Mouse (Mus musculus): Measurements from ENCODE around the gene Olfr155. TPM values are rescaled to one million over a fixed set of nuclear protein-coding genes. Genes with fewer than 3 reads are reported as not detected.

Olfr155 gene
- polyA plus RNA-seq (2016; fragmentation: Nextera tagmentation; extraction: Ambion mirVana), result 0.18 TPM in 1 of 2 replicates, not detected in the other

DNA sequence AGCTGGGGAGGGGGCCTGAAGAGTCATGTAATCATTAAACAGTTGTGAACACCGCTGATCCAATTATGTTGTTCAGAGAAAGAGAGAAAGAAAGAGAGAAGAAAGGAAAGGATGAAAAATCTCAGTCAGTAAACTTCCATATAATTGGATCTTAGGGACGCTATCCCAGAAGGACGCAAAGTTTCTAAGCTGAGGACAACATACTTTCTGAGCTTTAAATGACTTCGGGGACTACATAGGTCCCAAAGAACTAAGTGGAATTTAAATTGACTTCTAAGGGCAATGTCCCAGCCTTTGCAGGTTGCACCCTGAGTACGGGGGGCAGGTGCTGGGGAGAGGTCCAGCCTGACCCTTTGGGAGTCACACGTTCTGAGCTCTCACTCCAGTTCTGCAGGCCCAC lies at the start of gene Olfr155:
Gene Olfr155, plus strand, starts transcription at position 301 of the 400 bp plus-strand sequence.
- no peak within 1 kb of the TSS for H3K4me2 ChIP-seq (replicated peaks)
- no peaks in the 10 kb centered on the region for H3K27me3 ChIP-seq
- no peaks in the 10 kb centered on the region for H3K36me3 ChIP-seq
- H3K9ac ChIP-seq, result no peak within 1 kb of the TSS
- H3K27ac ChIP-seq, result no peak within 1 kb of the TSS
- WGBS, result 81% methylated on average over 6 of the region's 6 CpGs
- no peaks in the 10 kb centered on the region for H3K9me3 ChIP-seq
- no peak within 1 kb of the TSS for H3K4me3 ChIP-seq
- ATAC-seq (ENCODE audit: insufficient number of reproducible peaks, insufficient read depth, low FRiP score, low TSS enrichment), result no peak
- no peaks in the 10 kb centered on the region for H3K4me1 ChIP-seq

DNA sequence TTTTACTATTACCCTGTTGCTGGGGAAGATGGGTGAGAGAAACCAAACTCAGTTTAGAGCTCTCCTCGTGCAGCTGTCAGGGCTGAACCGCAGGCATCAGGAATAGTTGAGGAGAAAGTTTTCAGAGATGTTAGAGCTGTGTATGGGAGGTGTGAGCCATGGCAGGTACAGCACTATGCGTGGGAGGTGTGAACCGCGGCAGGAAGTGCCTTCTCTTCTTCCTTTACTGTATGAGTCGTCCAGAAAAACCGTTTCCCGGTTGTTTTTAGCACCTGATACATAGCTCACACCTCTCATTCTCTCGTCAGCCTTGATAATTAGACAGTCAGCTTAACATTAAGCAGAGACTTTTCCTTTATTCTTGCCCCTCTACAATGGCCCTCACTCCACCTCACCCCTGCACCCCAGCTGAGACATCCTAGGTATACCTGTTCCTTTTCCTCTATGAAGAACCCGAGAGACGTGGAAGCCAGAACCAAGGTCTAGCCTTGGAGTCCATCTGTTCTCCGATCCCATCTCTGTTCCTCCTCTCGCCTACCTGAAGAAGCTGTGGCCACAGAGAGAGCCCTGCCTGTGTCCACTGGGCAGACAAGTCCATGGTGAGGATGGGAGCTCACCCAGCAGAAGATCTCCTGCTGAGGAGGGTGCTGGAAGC lies 28.3 kb upstream of the Olfr155 start:
- no peak overlapping the region for H3K4me3 ChIP-seq
- no peaks in the 10 kb centered on the region for H3K36me3 ChIP-seq
- H3K4me2 ChIP-seq (replicated peaks), result no peak overlapping the region
- ATAC-seq (ENCODE audit: insufficient number of reproducible peaks, insufficient read depth, low FRiP score, low TSS enrichment), result no peak
- H3K27me3 ChIP-seq, result no peaks in the 10 kb centered on the region
- 0 out of 2 replicates have a peak, but pooled peaks cover 6% of the 10 kb centered on the region for H3K4me1 ChIP-seq
- no peak overlapping the region for H3K9ac ChIP-seq
- no peak overlapping the region for H3K27ac ChIP-seq
- no peaks in the 10 kb centered on the region for H3K9me3 ChIP-seq
- 83% methylated on average over 13 of the region's 13 CpGs for WGBS

DNA sequence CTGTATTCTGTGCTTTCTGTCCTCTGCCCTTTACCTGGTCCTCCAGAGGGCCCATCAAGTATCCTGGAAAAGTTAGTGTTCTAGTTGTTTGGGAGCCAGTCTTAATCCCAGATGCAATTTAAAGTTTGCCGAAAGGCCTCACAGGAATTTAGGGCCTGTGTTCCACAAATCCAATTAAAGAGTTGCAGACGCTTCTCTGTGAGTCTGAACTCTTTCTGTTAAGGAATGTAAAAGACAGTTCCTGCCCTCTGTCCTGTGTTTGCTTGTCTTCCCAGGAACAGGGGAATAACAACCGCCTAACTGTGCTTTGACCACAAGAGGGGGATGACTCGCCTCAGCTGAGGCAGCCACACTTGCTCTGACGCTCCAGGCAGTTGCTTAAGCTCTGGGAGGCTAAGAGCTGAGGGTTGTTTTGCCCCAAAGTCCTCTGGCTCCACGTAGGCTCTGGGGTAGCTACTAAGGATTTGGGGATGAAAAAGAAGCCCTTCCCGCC lies 27.5 kb upstream of the Olfr155 start, which contains the start of gene Olfr156:
Gene Olfr156, minus strand, starts transcription at position 51 of the 493 bp plus-strand sequence.
- Histone ChIP-seq H3K36me3 (no peaks in the 10 kb centered on the region), H3K4me3 (no peak within 1 kb of the TSS), H3K9me3 (no peaks in the 10 kb centered on the region), H3K27me3 (no peaks in the 10 kb centered on the region), H3K9ac (no peak within 1 kb of the TSS), H3K4me2 (replicated peaks) (no peak within 1 kb of the TSS), H3K27ac (no peak within 1 kb of the TSS), H3K4me1 (0 out of 2 replicates have a peak, but pooled peaks cover 6% of the 10 kb centered on the region)
- no peak for ATAC-seq (ENCODE audit: insufficient number of reproducible peaks, insufficient read depth, low FRiP score, low TSS enrichment)
- 9% methylated on average over 7 of the region's 7 CpGs for WGBS

DNA sequence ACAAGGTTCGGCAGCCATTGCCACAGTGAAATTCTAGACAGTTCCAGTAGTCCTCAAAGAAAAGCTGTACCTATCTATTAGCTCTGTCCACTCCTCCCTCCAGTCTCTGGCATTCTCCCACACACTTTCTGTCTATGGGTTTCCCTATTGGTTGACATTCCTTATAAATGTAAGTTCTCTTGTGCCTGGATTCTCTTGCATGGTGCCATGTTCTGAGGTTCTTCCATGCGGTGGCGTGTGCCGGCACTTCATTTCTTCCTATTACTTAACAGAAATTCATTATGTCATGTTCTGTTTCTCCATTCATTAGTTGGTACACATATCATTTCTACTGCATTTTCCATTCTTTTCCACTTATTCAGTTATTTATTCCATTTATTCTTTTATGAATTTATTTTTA lies 22.6 kb upstream of the Olfr155 start:
- Histone ChIP-seq H3K9me3 (no peaks in the 10 kb centered on the region), H3K4me3 (no peak overlapping the region), H3K36me3 (no peaks in the 10 kb centered on the region), H3K4me1 (0 out of 2 replicates have a peak, but pooled peaks cover 3% of the 10 kb centered on the region), H3K27me3 (no peaks in the 10 kb centered on the region), H3K27ac (no peak overlapping the region), H3K9ac (no peak overlapping the region), H3K4me2 (replicated peaks) (no peak overlapping the region)
- 91% methylated on average over 4 of the region's 4 CpGs for WGBS
- no peak for ATAC-seq (ENCODE audit: insufficient number of reproducible peaks, insufficient read depth, low FRiP score, low TSS enrichment)

DNA sequence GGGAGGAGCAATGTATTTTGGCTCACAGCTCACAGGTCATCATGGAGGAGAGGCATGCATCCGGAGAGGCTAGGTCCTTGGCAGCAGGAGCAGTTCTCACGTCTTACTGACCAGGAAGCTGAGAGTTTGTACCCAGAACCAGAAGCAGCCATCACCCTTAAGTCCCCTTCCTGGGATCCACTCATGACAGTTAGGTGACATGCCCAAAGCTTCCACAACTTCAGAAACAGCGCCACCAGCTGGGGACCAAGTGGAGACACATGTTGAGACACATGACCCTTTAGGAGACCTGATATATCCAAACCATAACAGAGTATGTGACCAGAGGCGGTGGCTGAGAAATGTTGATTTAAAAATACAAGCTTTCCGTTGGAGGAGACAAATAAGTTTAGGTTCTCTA lies 19.3 kb upstream of the Olfr155 start:
- H3K4me2 ChIP-seq (replicated peaks), result no peak overlapping the region
- no peak overlapping the region for H3K9ac ChIP-seq
- H3K36me3 ChIP-seq, result no peaks in the 10 kb centered on the region
- no peaks in the 10 kb centered on the region for H3K9me3 ChIP-seq
- WGBS, result 65% methylated on average over 5 of the region's 5 CpGs
- H3K27ac ChIP-seq, result no peak overlapping the region
- H3K27me3 ChIP-seq, result no peaks in the 10 kb centered on the region
- H3K4me1 ChIP-seq, result no peaks in the 10 kb centered on the region
- no peak for ATAC-seq (ENCODE audit: insufficient number of reproducible peaks, insufficient read depth, low FRiP score, low TSS enrichment)
- no peak overlapping the region for H3K4me3 ChIP-seq

DNA sequence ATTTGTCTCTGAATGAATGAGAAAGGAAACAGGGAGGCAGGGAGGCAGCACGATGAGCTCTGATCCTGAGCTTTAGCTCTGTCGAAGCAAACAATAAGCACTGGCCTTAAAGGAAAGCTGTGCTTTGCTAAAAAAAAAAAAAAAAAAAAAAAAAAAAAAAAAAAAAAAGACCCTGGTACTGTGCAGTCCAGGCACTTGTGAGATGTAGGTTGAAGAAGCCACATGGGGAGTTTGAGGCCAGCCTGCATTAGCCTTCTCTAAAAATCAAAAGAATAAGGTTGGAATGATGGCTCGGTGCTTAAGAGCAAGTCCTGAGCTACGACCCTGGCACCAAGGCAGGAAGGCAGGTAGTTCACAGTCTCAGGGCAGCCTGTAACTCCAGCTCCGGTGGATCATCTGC lies 17.6 kb upstream of the Olfr155 start:
- Histone ChIP-seq H3K27me3 (no peaks in the 10 kb centered on the region), H3K27ac (no peak overlapping the region), H3K4me3 (no peak overlapping the region), H3K36me3 (no peaks in the 10 kb centered on the region), H3K9ac (no peak overlapping the region), H3K4me2 (replicated peaks) (no peak overlapping the region), H3K4me1 (no peaks in the 10 kb centered on the region), H3K9me3 (no peaks in the 10 kb centered on the region)
- WGBS, result 76% methylated on average over 5 of the region's 5 CpGs
- ATAC-seq (ENCODE audit: insufficient number of reproducible peaks, insufficient read depth, low FRiP score, low TSS enrichment), result no peak

DNA sequence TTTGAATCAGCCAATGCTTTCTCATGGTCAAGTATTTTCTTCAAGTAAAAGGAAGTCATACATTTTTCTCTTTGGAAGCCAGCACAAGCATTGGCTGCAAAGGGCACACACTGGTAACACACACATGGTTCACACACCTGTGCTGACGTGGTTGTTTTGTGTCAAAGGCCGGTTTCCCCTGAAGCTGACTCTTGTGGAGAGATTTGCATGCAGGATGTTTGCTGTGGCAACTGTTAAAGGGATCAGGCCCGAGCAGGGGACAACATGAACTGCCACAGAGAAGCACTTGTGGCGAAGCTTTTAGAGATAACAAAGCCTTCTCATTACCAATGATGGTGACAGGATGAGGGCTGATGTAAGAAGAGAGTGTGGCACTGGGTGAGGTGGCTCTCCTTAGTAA lies 16.6 kb upstream of the Olfr155 start:
- Histone ChIP-seq H3K9ac (no peak overlapping the region), H3K9me3 (no peaks in the 10 kb centered on the region), H3K4me3 (no peak overlapping the region), H3K4me1 (no peaks in the 10 kb centered on the region), H3K27me3 (no peaks in the 10 kb centered on the region), H3K27ac (no peak overlapping the region), H3K36me3 (no peaks in the 10 kb centered on the region), H3K4me2 (replicated peaks) (no peak overlapping the region)
- WGBS, result 73% methylated on average over 4 of the region's 4 CpGs
- ATAC-seq (ENCODE audit: insufficient number of reproducible peaks, insufficient read depth, low FRiP score, low TSS enrichment), result no peak

DNA sequence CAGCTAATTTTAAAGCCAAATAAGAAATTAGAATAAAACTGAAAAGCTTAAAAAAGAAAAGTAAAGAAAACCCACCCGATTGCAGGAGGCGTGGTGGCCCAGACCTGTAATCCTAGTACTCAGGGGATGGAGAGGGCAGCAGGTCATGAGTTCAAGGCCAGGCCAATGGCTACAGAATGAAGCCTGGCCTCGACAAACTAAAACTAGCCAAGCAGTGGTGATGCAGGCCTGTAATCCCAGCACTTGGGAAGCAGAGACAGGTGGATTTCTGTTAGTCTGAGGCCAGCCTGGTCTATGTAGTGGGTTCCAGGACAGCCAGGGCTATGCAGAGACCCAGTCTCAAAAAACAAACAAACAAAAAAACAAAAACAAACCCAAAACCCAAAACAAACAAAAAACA lies 13.0 kb upstream of the Olfr155 start:
- no peaks in the 10 kb centered on the region for H3K4me1 ChIP-seq
- 59% methylated on average over 3 of the region's 3 CpGs for WGBS
- no peak overlapping the region for H3K9ac ChIP-seq
- H3K4me2 ChIP-seq (replicated peaks), result no peak overlapping the region
- ATAC-seq (ENCODE audit: insufficient number of reproducible peaks, insufficient read depth, low FRiP score, low TSS enrichment), result no peak
- no peaks in the 10 kb centered on the region for H3K27me3 ChIP-seq
- no peaks in the 10 kb centered on the region for H3K36me3 ChIP-seq
- 0 out of 2 replicates have a peak, but pooled peaks cover 4% of the 10 kb centered on the region for H3K9me3 ChIP-seq
- H3K4me3 ChIP-seq, result no peak overlapping the region
- no peak overlapping the region for H3K27ac ChIP-seq

DNA sequence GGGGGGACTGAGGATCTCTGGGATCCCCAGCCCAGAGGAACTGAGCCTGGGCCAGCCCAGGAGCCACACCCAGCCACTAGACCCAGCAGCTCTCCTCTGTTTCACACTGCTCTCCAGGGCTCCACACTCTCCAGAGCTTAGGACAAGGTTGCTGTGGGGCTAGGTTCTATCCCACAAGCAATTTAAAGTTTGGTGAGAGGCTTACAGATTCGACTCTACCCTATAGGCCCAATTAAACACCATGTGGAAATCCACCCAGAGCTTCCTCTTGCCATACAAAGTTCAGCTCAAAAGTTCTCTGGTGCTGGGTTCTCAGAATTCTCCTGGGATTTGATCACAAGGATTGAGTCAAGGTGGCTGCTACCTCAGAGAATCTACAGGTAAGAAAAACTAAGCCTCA lies 11.3 kb upstream of the Olfr155 start, which contains the start of gene Olfr157:
Gene Olfr157, minus strand, starts transcription at position 101 of the 400 bp plus-strand sequence.
- no peaks in the 10 kb centered on the region for H3K4me1 ChIP-seq
- no peak within 1 kb of the TSS for H3K4me3 ChIP-seq
- 0 out of 2 replicates have a peak, but pooled peaks cover 4% of the 10 kb centered on the region for H3K9me3 ChIP-seq
- H3K9ac ChIP-seq, result no peak within 1 kb of the TSS
- ATAC-seq (ENCODE audit: insufficient number of reproducible peaks, insufficient read depth, low FRiP score, low TSS enrichment), result no peak
- no peak within 1 kb of the TSS for H3K4me2 ChIP-seq (replicated peaks)
- 53% methylated on average over 1 of the region's 1 CpGs for WGBS
- no peaks in the 10 kb centered on the region for H3K27me3 ChIP-seq
- no peak within 1 kb of the TSS for H3K27ac ChIP-seq
- no peaks in the 10 kb centered on the region for H3K36me3 ChIP-seq

DNA sequence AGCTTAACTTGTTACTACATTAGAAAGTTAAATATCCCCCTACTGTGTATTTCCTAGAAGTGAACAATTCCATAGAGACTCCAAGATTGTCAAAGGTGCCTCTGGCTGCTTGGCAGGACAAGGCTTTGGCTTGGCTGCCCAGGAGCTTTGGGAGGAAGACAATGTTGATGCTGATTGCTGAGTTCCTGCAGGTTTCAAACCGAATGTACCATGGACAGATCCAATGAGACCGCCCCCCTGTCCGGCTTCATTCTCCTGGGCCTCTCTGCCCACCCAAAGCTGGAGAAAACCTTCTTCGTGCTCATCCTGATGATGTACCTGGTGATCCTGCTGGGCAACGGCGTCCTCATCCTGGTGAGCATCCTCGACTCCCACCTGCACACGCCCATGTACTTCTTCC lies 2.7 kb downstream of the Olfr155 start:
- no peak overlapping the region for H3K4me2 ChIP-seq (replicated peaks)
- H3K36me3 ChIP-seq, result no peaks in the 10 kb centered on the region
- no peaks in the 10 kb centered on the region for H3K4me1 ChIP-seq
- no peaks in the 10 kb centered on the region for H3K9me3 ChIP-seq
- 66% methylated on average over 8 of the region's 8 CpGs for WGBS
- H3K27me3 ChIP-seq, result no peaks in the 10 kb centered on the region
- no peak overlapping the region for H3K27ac ChIP-seq
- no peak for ATAC-seq (ENCODE audit: insufficient number of reproducible peaks, insufficient read depth, low FRiP score, low TSS enrichment)
- no peak overlapping the region for H3K4me3 ChIP-seq
- H3K9ac ChIP-seq, result no peak overlapping the region

DNA sequence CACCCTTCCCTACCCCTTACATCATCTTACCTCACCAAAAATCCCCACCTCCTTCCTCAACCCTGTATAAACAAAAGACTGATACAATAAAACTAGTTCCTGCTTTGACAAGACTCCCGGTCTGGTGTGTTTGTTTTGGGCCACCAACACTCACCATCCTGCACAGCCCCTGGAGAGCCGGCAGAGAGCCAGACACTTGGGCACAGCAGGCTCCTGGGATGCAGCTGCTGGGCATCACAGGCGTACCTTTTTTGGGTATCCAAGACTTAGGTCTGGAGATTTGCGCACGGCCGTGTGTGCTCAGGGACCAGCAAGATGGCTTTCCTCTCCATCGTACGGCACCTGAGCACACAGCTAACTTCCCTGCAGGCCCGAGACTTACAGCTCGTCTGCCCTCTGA lies 8.5 kb downstream of the Olfr155 start:
- Histone ChIP-seq H3K9ac (no peak overlapping the region), H3K9me3 (no peaks in the 10 kb centered on the region), H3K36me3 (no peaks in the 10 kb centered on the region), H3K4me1 (no peaks in the 10 kb centered on the region), H3K27ac (no peak overlapping the region), H3K4me2 (replicated peaks) (no peak overlapping the region), H3K4me3 (no peak overlapping the region), H3K27me3 (no peaks in the 10 kb centered on the region)
- 83% methylated on average over 10 of the region's 10 CpGs for WGBS
- ATAC-seq (ENCODE audit: insufficient number of reproducible peaks, insufficient read depth, low FRiP score, low TSS enrichment), result no peak

DNA sequence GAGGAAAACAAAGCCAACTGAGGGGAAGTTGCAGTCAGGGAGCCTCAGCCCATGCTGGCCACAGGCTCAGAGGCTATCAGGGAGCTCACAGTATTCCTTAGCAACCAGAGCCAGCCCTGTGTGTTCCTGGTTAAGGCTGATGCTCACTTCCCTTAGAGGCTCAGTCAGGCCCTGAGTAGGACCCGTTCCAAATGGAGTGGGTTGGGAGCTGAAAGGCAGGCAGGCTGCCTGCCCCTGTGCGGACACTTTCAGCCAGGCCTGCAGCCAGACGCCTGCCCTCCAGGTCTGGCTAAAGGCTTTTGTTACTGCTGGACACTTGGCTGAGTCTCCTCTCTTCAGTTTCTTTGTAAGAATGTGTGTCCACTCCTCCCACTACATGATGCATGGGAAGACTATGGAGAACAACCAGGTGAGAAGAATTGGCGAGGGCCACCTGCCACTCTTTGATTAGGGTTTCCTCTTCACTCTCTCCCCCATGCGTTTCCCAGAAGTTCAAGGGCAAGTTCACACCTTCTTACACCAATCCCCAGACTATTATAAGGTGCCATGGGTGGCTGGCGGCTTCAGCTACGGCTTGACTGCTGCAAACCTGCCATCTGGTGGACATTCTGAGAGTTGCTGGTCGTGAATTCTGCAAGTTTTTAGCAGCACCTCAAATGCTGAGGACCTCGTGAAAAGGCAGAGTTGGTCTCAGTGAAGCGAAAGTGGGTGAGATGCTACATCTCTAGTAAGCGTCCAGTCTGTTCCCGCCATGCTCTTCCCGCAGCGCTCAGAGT lies 9.6 kb downstream of the Olfr155 start:
- Histone ChIP-seq H3K4me2 (replicated peaks) (no peak overlapping the region), H3K4me1 (no peaks in the 10 kb centered on the region), H3K27ac (no peak overlapping the region), H3K27me3 (no peaks in the 10 kb centered on the region), H3K36me3 (no peaks in the 10 kb centered on the region), H3K9ac (no peak overlapping the region), H3K9me3 (no peaks in the 10 kb centered on the region), H3K4me3 (no peak overlapping the region)
- ATAC-seq (ENCODE audit: insufficient number of reproducible peaks, insufficient read depth, low FRiP score, low TSS enrichment), result no peak
- 18% methylated on average over 14 of the region's 14 CpGs for WGBS
